Mouse (Mus musculus) embryonic facial prominence, embryonic 13.5 days (tissue): ENCODE measurements at regions not wholly inside any gene's neighbourhood (a gene's known extent, or its start where the extent isn't known, plus 50 kb on each side); places are given as distances from the start of the nearest gene placed in this dataset.

Experiments used
- ATAC-seq: fragments of 200-750 bp; cut with Nextera tagmentation; 2 replicates; pipeline ENCODE4 v1.8.0; 2017; ENCODE audit warnings: low read depth; ENCODE audit not compliant: insufficient number of reproducible peaks, insufficient read depth, low FRiP score, low TSS enrichment
- H3K27ac ChIP-seq: fragments of 300-500 bp; sonication (generic); 2 replicates; pipeline ENCODE4 v1.5.1; 2015; ENCODE audit warnings: moderate library complexity, mild to moderate bottlenecking, inconsistent platforms
- H3K27me3 ChIP-seq: fragments of 300-500 bp; sonication (generic); 2 replicates; pipeline ENCODE4 v1.6.1; 2015; ENCODE audit warnings: mild to moderate bottlenecking, inconsistent platforms
- H3K36me3 ChIP-seq: fragments of 300-500 bp; sonication (generic); 2 replicates; pipeline ENCODE4 v1.6.1; 2015; ENCODE audit warnings: mild to moderate bottlenecking, inconsistent platforms
- H3K4me1 ChIP-seq: fragments of 300-500 bp; sonication (generic); 2 replicates; pipeline ENCODE4 v1.6.1; 2015; ENCODE audit warnings: inconsistent platforms
- H3K4me2 ChIP-seq: fragments of 300-500 bp; sonication (generic); 2 replicates; pipeline ENCODE4 v1.6.1; 2015; ENCODE audit warnings: moderate library complexity, mild to moderate bottlenecking, inconsistent platforms
- H3K4me3 ChIP-seq: fragments of 300-500 bp; sonication (generic); 2 replicates; pipeline ENCODE4 v1.5.1; 2015; ENCODE audit warnings: mild to moderate bottlenecking, inconsistent platforms
- H3K9ac ChIP-seq: fragments of 300-500 bp; sonication (generic); 2 replicates; pipeline ENCODE4 v1.6.1; 2015; ENCODE audit warnings: mild to moderate bottlenecking, inconsistent platforms
- H3K9me3 ChIP-seq: fragments of 300-500 bp; sonication (generic); 2 replicates; pipeline ENCODE4 v1.6.1; 2016; ENCODE audit warnings: inconsistent platforms
- WGBS: fragments of 180-500 bp; shearing (Covaris S2); methylation state at CpG from one replicate; pipeline ENCODE4 v1.1.7; 2015; ENCODE audit warnings: mixed read lengths; 5-methylcytosine and 5-hydroxymethylcytosine counted together

DNA sequence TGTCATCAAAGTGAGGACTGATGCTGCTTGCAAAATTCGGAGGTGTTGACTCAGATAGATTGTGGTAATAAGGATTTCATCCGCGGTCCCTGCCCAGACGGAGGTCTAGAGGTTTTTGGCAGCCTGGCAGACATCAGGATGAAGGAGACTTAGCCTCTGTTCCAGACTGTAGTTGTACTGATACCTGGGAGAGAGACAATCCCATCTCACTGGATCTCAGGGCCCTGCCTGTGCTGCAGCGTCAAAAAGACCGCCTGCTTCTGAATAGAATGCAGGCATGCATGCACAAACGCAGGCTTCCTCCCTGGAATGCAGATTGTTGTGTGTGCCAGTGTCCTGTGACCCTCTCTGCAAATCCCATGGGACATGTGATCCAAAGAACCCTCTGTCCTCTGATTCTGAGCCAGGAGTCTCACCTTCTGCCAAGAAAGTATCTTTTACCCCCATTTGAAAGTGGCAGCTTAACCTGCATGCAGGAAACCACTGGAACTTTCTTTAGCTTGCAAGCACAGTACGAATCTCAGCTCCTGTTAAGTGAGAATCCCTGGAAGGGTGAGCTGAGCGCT, 155.2 kb downstream of the Syk start:
- Histone ChIP-seq H3K27me3 (no peaks in the 10 kb centered on the region), H3K4me3 (no peak overlapping the region), H3K36me3 (no peaks in the 10 kb centered on the region), H3K4me2 (no peak overlapping the region), H3K9ac (0 out of 2 replicates have a peak overlapping the region, but pooled peaks have one; percentile 16), H3K4me1 (peaks cover 7% of the 10 kb centered on the region; the same call in 1 of the 2 replicates), H3K27ac (no peak overlapping the region), H3K9me3 (no peaks in the 10 kb centered on the region)
- no peak for ATAC-seq
- 71% methylated on average over 9 of the region's 9 CpGs for WGBS

DNA sequence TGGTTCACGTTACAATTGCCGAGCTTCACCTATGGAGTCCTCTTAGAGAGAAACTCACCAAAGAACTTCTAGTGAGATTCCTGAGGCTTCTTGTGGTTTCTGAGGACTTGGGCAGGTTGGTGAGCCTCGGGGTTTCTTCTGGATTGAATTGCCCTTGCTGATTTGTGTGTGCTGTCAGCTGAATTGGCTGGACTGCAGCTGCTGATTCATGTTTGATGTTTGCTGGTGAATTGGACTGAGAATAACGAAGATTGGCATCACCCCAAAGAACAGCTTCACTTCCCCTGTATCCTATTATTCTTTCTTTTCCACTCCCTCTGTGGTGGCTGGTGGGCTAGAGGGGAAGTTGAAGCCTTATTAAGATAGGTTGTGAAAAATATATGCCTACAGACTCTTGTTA, 158.4 kb downstream of the Syk start:
- ATAC-seq = no peak

DNA sequence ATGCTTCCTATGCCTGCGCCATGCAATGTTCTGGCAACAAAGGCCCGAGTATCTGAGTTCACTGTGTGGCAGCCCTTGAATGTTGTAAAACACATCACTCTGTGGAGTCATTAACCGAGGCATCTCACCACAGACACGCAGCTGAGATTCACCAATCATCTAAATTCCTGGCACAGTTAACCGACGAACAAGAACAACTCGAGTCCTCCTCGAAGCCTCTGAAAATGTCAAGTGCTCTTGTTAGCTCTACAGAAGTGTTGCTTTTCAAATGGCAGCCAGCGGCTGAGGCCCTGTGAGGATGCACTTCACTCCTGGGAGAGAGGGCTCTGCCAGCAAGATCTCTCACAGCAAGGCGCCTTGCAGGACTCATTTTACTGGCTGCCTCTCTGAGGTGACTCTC, 173.0 kb downstream of the Syk start:
- Histone ChIP-seq H3K9ac (no peak overlapping the region), H3K27ac (no peak overlapping the region), H3K27me3 (no peaks in the 10 kb centered on the region; the same call in none of the 2 replicates), H3K4me1 (no peaks in the 10 kb centered on the region), H3K4me2 (no peak overlapping the region), H3K9me3 (no peaks in the 10 kb centered on the region), H3K36me3 (no peaks in the 10 kb centered on the region), H3K4me3 (no peak overlapping the region)
- ATAC-seq = no peak
- 72% methylated on average over 10 of the region's 10 CpGs for WGBS

More for the DNA sequence above, 158.4 kb downstream of the Syk start:
- H3K9me3 ChIP-seq = no peaks in the 10 kb centered on the region
- H3K4me2 ChIP-seq = no peak overlapping the region
- WGBS = 64% methylated on average over 4 of the region's 4 CpGs
- H3K36me3 ChIP-seq = no peaks in the 10 kb centered on the region
- no peak overlapping the region for H3K9ac ChIP-seq
- no peak overlapping the region for H3K27ac ChIP-seq
- H3K4me1 ChIP-seq = peaks cover under 1% of the 10 kb centered on the region; the same call in 1 of the 2 replicates
- H3K27me3 ChIP-seq = no peaks in the 10 kb centered on the region
- no peak overlapping the region for H3K4me3 ChIP-seq

DNA sequence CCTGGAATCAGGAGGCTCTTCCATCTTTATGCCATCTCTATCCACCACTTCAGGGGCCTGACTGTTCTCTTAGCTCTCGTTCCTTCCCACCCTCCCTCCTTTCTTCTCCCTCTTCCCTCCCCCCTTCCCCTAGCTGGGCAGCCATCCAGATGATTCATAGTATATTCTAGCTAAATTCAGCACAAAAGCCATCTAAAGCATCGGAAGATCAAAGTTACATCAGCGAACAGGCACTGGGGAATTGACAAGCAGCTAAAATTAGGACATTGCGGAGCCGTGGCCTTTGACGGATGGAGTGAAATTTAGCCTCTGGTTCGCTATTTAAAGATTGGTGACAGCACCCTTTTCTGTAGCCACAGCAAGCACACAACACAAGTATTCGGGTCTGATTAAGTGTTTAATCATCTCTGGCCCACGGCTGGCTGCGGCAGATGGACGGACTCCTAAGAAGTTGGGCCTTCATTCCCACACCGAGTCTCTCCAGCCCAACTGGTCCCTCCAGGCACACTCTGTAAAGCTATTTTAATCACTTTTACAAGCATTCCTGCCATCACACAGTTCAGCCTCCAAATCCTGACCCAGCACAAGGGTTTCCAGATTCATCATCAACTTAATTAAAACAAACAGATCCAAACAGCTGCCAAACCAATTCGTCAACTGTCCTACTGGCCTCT, 163.8 kb downstream of the Auh start:
- no peak overlapping the region for H3K4me3 ChIP-seq
- H3K36me3 ChIP-seq = no peaks in the 10 kb centered on the region
- H3K4me1 ChIP-seq = peaks cover 25% of the 10 kb centered on the region
- no peaks in the 10 kb centered on the region for H3K9me3 ChIP-seq
- 0 out of 2 replicates have a peak overlapping the region, but pooled peaks have one; percentile 9 for H3K4me2 ChIP-seq
- WGBS = 19% methylated on average over 13 of the region's 13 CpGs
- no peak for ATAC-seq
- peak overlapping the region; percentile 60 for H3K27ac ChIP-seq
- no peaks in the 10 kb centered on the region for H3K27me3 ChIP-seq
- peak overlapping the region; percentile 40; the same call in 1 of the 2 replicates for H3K9ac ChIP-seq

DNA sequence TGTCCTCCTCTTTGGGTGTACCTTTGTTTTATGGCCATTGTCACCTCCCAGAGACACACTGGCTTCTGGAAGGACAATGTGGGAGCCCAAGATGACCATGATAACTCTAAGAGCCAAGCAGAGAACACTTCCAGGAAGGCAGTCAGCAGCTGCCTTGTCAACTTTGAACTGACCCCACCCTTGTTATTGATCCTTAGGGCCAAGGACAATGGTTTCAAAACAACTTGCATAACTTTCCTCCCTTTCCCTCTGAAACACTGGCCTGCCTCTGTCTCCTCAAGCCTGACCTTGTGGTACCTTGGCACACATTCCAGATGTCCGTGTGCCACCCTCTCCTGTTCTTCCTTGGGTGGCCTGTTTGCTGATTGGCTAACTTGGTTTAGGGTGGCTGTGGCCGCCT, 163.2 kb downstream of the Auh start:
- no peak overlapping the region for H3K9ac ChIP-seq
- ATAC-seq = no peak
- H3K4me2 ChIP-seq = no peak overlapping the region
- WGBS = 85% methylated on average over 2 of the region's 2 CpGs
- H3K36me3 ChIP-seq = no peaks in the 10 kb centered on the region
- no peaks in the 10 kb centered on the region for H3K9me3 ChIP-seq
- H3K4me1 ChIP-seq = peaks cover 25% of the 10 kb centered on the region
- 0 out of 2 replicates have a peak overlapping the region, but pooled peaks have one; percentile 5 for H3K27ac ChIP-seq
- no peak overlapping the region for H3K4me3 ChIP-seq
- no peaks in the 10 kb centered on the region for H3K27me3 ChIP-seq

DNA sequence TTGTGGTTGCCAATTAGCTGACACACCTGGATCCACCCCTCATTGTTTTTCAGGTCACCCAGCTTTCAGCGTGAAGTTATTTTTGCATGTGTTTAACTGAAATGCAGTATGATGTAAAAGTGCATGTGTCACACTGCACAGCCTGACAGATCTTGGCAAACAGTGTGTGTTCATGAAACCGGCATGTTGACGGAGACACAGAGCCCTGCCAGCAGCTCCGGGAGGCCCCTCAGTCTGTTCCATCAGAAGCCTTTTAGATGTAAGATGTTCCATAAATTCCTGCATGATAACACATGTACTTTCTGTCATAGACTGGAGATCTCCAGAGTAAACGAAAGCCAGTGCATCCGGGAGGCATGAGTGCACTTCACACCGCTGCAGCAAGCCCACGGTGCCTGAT, 159.5 kb downstream of the Auh start:
- H3K27ac ChIP-seq = no peak overlapping the region
- H3K27me3 ChIP-seq = no peaks in the 10 kb centered on the region
- H3K9ac ChIP-seq = no peak overlapping the region
- H3K4me1 ChIP-seq = peaks cover 21% of the 10 kb centered on the region
- H3K9me3 ChIP-seq = no peaks in the 10 kb centered on the region
- H3K4me3 ChIP-seq = no peak overlapping the region
- no peak overlapping the region for H3K4me2 ChIP-seq
- H3K36me3 ChIP-seq = no peaks in the 10 kb centered on the region
- no peak for ATAC-seq
- 80% methylated on average over 8 of the region's 8 CpGs for WGBS

DNA sequence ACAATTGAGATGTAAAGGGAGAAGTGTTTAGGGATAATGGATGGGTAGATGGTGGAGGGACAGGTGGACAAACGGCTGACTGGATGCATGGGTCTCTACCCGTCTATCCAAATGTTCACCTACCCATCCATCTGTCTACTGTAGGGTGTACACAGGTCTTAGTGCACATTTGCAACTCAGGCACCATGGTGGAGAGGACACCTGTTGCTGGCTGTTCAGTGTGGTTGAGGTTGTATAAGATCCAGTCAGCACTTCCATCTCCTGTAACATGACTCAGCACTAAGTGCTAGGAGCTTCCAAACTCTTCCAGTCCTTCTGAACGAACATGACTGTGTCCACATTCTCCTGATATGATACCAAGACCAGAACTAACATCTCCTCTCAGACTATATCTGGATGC, 158.0 kb downstream of the Auh start:
- Histone ChIP-seq H3K4me2 (no peak overlapping the region), H3K9ac (no peak overlapping the region), H3K9me3 (no peaks in the 10 kb centered on the region), H3K27ac (no peak overlapping the region), H3K4me1 (peaks cover 9% of the 10 kb centered on the region; the same call in 1 of the 2 replicates), H3K4me3 (no peak overlapping the region), H3K27me3 (no peaks in the 10 kb centered on the region), H3K36me3 (no peaks in the 10 kb centered on the region)
- ATAC-seq = no peak
- 92% methylated on average over 3 of the region's 3 CpGs for WGBS

DNA sequence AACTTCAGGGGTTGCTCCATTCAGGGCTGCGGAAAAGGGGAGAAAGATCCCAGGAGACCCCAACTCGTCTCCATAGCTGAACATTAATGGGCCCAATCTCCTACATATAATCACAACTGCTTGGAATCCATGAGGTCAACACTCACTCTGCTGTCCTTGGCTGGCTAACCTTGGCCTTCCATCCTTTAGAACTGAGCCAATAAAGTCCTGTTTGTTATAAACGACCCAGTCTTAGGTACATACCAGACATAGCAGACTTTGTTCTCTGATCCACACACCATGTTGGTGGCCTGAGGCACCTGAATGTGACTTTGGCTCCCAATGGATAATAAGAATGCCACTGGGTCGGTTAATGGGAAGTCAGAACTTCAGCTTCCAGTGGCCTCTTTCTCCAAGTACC, 157.4 kb downstream of the Auh start:
- H3K36me3 ChIP-seq = no peaks in the 10 kb centered on the region
- no peaks in the 10 kb centered on the region for H3K9me3 ChIP-seq
- 75% methylated on average over 4 of the region's 4 CpGs for WGBS
- no peak overlapping the region for H3K4me3 ChIP-seq
- H3K27ac ChIP-seq = no peak overlapping the region
- ATAC-seq = no peak
- no peak overlapping the region for H3K4me2 ChIP-seq
- peaks cover 14% of the 10 kb centered on the region for H3K4me1 ChIP-seq
- no peak overlapping the region for H3K9ac ChIP-seq
- no peaks in the 10 kb centered on the region for H3K27me3 ChIP-seq

DNA sequence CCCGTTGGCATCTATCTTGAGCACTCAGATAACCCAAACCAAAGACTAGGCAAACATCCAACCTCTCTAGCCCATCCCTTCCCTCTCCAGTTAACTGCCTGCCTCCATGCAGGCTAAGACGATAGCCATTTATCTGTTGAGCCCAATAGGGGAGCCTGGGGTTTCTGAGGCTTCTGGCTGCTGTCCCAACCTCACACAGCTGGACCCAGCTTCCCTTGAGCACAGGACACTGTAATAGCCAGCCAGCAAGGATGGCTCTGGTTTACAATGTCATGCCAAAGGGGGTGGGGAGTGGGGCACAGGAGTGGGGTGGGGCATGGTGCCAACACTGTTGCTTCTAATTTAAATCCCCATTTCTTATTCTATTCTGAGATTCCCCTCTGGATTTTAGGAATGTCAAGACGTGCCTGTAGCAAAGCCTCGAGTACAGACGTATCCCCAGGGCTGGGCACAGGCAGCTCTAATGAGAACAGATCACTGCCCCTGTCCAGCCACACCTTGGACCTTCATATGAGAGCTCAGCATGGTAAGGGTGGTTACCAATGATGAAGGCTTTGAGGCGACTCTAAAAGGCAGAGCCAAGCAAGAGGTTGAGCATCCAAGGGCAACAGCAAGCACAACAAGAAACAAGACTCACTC, 152.0 kb downstream of the Auh start:
- H3K27me3 ChIP-seq = no peaks in the 10 kb centered on the region
- H3K4me1 ChIP-seq = peaks cover 37% of the 10 kb centered on the region
- H3K27ac ChIP-seq = peak overlapping the region; percentile 87
- whole genome bisulfite sequencing = 39% methylated on average over 6 of the region's 6 CpGs
- H3K36me3 ChIP-seq = no peaks in the 10 kb centered on the region
- no peaks in the 10 kb centered on the region for H3K9me3 ChIP-seq
- H3K9ac ChIP-seq = no peak overlapping the region
- H3K4me3 ChIP-seq = no peak overlapping the region
- peak; percentile 73 for ATAC-seq
- peak overlapping the region; percentile 24 for H3K4me2 ChIP-seq

DNA sequence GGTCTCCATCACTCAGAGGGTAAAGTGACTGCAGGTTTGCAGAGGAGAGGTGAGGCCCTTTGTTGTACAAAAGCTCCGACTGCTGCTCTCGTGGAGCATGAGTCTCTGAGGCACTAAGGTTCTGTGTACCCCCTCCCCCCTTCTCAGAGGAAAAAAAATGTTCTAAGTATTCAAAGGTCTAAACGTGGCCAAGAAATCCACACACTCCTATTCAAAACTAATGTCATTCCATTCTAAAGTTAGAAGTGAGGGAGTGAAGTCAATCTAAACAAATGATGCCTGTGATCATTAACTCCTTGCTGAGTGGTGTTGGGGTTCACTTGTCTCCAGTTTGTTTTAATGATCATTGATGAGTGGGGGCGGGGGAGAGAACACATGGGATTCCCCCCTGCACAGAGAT, 150.6 kb downstream of the Auh start:
- Histone ChIP-seq H3K4me1 (peaks cover 40% of the 10 kb centered on the region), H3K9me3 (no peaks in the 10 kb centered on the region), H3K4me3 (no peak overlapping the region), H3K36me3 (no peaks in the 10 kb centered on the region), H3K4me2 (peak overlapping the region; percentile 24; the same call in 1 of the 2 replicates), H3K27ac (peak overlapping the region; percentile 87), H3K9ac (no peak overlapping the region), H3K27me3 (no peaks in the 10 kb centered on the region)
- no peak for ATAC-seq
- WGBS = 40% methylated on average over 4 of the region's 4 CpGs
